Mouse (Mus musculus): Measurements from ENCODE around the gene Fam92b.

DNA sequence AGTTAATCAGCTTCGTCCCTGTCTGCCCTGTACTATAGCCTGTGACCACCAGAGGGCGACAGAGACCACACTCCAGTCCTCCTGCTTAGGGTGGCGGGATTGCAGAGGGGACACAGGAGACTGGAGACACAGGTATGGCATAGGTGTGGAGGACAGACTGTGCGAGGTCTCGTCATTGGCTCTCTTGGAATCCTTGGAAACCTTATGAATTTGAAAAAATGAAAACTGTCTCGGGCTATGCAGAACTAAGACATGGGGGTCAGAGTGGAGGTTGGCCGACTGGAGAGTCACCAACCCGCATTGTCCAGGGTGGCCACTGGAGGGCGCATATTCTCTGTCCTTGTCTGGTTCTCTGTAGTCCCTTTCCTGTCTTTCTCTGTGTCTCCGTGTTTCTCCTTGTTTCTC lies 1.8 kb upstream of the Fam92b start:
- TF ChIP-seq CTCF (conservative IDR thresholded peaks at IDR 0.05; ENCODE audit: low read length) (peak; percentile 93), POU5F1 (IDR thresholded peaks at IDR 0.05; ENCODE audit: borderline replicate concordance, low read length) (no peak)

Data from E14TG2a.4 (cell line).